Mouse (Mus musculus) limb, embryonic 14.5 days (tissue): Measurements from ENCODE around the gene Nacc2. TPM values are rescaled to one million over a fixed set of nuclear protein-coding genes. Genes with fewer than 3 reads are reported as not detected.

ENCODE experiments used
- ATAC-seq: fragments of 200-750 bp; cut with Nextera tagmentation; 2 replicates; pipeline ENCODE4 v1.8.0; 2017; ENCODE audit warnings: low read depth, moderate number of reproducible peaks, moderate TSS enrichment; ENCODE audit not compliant: low FRiP score
- DNase-seq: peaks from one replicate; pipeline ENCODE4 v3.0.0-alpha.2; 2015; ENCODE audit warnings: low spot score
- H3K27ac ChIP-seq: fragments of 300-500 bp; sonication (generic); replicated peaks from 2 replicates; pipeline ENCODE4 v1.5.1; 2014; ENCODE audit warnings: low read depth, mild to moderate bottlenecking, low read length, moderate library complexity, mixed read lengths
- H3K27me3 ChIP-seq: fragments of 300-500 bp; sonication (generic); 2 replicates; pipeline ENCODE4 v1.6.1; 2014; ENCODE audit warnings: low read length, mixed read lengths; ENCODE audit not compliant: control insufficient read depth, insufficient read depth
- H3K36me3 ChIP-seq: fragments of 300-500 bp; sonication (generic); 2 replicates; pipeline ENCODE4 v1.6.1; 2014; ENCODE audit warnings: mild to moderate bottlenecking, low read length, moderate library complexity, mixed read lengths; ENCODE audit not compliant: control insufficient read depth, insufficient read depth
- H3K4me1 ChIP-seq: fragments of 300-500 bp; sonication (generic); 2 replicates; pipeline ENCODE4 v1.6.1; 2014; ENCODE audit warnings: antibody characterized with exemption, low read length, mixed read lengths; ENCODE audit not compliant: control insufficient read depth, insufficient read depth
- H3K4me2 ChIP-seq: fragments of 300-500 bp; sonication (generic); replicated peaks from 2 replicates; pipeline ENCODE4 v1.6.1; 2014; ENCODE audit warnings: low read depth, mild to moderate bottlenecking, low read length, moderate library complexity; ENCODE audit not compliant: severe bottlenecking
- H3K4me3 ChIP-seq: fragments of 300-500 bp; sonication (generic); replicated peaks from 2 replicates; pipeline ENCODE4 v1.5.1; 2014; ENCODE audit warnings: low read length
- H3K9ac ChIP-seq: fragments of 300-500 bp; sonication (generic); 2 replicates; pipeline ENCODE4 v1.6.1; 2014; ENCODE audit warnings: mild to moderate bottlenecking, low read depth, low read length, moderate library complexity; ENCODE audit not compliant: severe bottlenecking
- H3K9me3 ChIP-seq: fragments of 300-500 bp; sonication (generic); 2 replicates; pipeline ENCODE4 v1.6.1; 2016; ENCODE audit warnings: low read length; ENCODE audit not compliant: control insufficient read depth
- POLR2A ChIP-seq: fragments of 200-500 bp; IDR thresholded peaks from 2 replicates; pipeline ENCODE4 v1.8.0; 2012; ENCODE audit warnings: inconsistent platforms, mild to moderate bottlenecking, moderate library complexity, borderline replicate concordance; ENCODE audit not compliant: insufficient read depth, insufficient read length; ENCODE audit errors: extremely low read depth
- WGBS: fragments of 180-500 bp; shearing (Covaris S2); extraction: QIAGEN DNeasy Blood & Tissue Kit; methylation state at CpG from one replicate; pipeline ENCODE4 v1.1.7; 2014; 5-methylcytosine and 5-hydroxymethylcytosine counted together
- polyA plus RNA-seq, 2 experiments: library from polyadenylated mRNA; depleted of rRNA in 1 of 2; stranded (reverse) in 1 of 2; unstranded in 1 of 2; fragments of >200 nt; fragmentation: Nextera tagmentation in 1 of 2; extraction: Ambion mirVana in 1 of 2; gene quantifications; 2 replicates each; pipeline versions ENCODE4 v1.2.1 to v1.2.3; 2012 to 2014

The Nacc2 gene
- polyA plus RNA-seq, 2 experiments = 5.0 to 6.4 TPM

GRCm38 (mm10) chr2:26074551-26074950 lies 48.5 kb downstream of the Nacc2 start:
- no peak for TF ChIP-seq POLR2A
- no peak overlapping the region for H3K27ac ChIP-seq
- WGBS = 74% methylated on average over 5 of the region's 5 CpGs
- no peaks in the 10 kb centered on the region for H3K4me1 ChIP-seq
- H3K9me3 ChIP-seq = no peaks in the 10 kb centered on the region
- DNase-seq (no peak), ATAC-seq (no peak)
- H3K9ac ChIP-seq = no peak overlapping the region
- H3K4me2 ChIP-seq = no peak overlapping the region
- H3K27me3 ChIP-seq = no peaks in the 10 kb centered on the region
- H3K4me3 ChIP-seq = no peak overlapping the region
- no peaks in the 10 kb centered on the region for H3K36me3 ChIP-seq

GRCm38 (mm10) chr2:26068592-26068991 lies 54.4 kb downstream of the Nacc2 start:
- ATAC-seq (no peak), DNase-seq (no peak)
- Histone ChIP-seq H3K27ac (no peak overlapping the region), H3K9ac (no peak overlapping the region), H3K9me3 (no peaks in the 10 kb centered on the region), H3K36me3 (no peaks in the 10 kb centered on the region), H3K4me3 (no peak overlapping the region), H3K27me3 (no peaks in the 10 kb centered on the region), H3K4me2 (no peak overlapping the region), H3K4me1 (no peaks in the 10 kb centered on the region)
- TF ChIP-seq POLR2A = no peak
- WGBS = 85% methylated on average over 1 of the region's 1 CpGs

- Histone ChIP-seq H3K27ac (no peak overlapping the region), H3K4me1 (no peaks in the 10 kb centered on the region), H3K4me2 (no peak overlapping the region), H3K9me3 (no peaks in the 10 kb centered on the region), H3K4me3 (no peak overlapping the region), H3K27me3 (no peaks in the 10 kb centered on the region), H3K9ac (no peak overlapping the region), H3K36me3 (no peaks in the 10 kb centered on the region)
- 75% methylated on average over 7 of the region's 7 CpGs for WGBS
- no peak for DNase-seq
- no peak for TF ChIP-seq POLR2A
- no peak for ATAC-seq
Measured at GRCm38 (mm10) chr2:26068175-26068574, 54.8 kb downstream of the Nacc2 start.

- WGBS = 53% methylated on average over 14 of the region's 14 CpGs
- ATAC-seq (no peak), DNase-seq (no peak)
- Histone ChIP-seq H3K27ac (no peak overlapping the region), H3K4me3 (no peak overlapping the region), H3K9me3 (no peaks in the 10 kb centered on the region), H3K36me3 (no peaks in the 10 kb centered on the region), H3K4me1 (no peaks in the 10 kb centered on the region), H3K9ac (peak overlapping the region; percentile 26), H3K4me2 (no peak overlapping the region), H3K27me3 (no peaks in the 10 kb centered on the region)
- no peak for TF ChIP-seq POLR2A
Measured at GRCm38 (mm10) chr2:26066527-26066926, 56.5 kb downstream of the Nacc2 start.

- Histone ChIP-seq H3K27ac (no peak overlapping the region), H3K9ac (no peak overlapping the region), H3K27me3 (no peaks in the 10 kb centered on the region), H3K36me3 (peaks cover 4% of the 10 kb centered on the region), H3K9me3 (no peaks in the 10 kb centered on the region), H3K4me3 (no peak overlapping the region), H3K4me1 (no peaks in the 10 kb centered on the region; the same call in 1 of the 2 replicates), H3K4me2 (no peak overlapping the region)
- 74% methylated on average over 13 of the region's 13 CpGs for WGBS
- no peak for TF ChIP-seq POLR2A
- DNase-seq (no peak), ATAC-seq (no peak)
Measured at GRCm38 (mm10) chr2:26062742-26063427, 60.1 kb downstream of the Nacc2 start.
